Mouse (Mus musculus): ENCODE measurements around the gene Stk38.

The Stk38 gene

GRCm38 (mm10) chr17:28929369-28929768 lies 78.4 kb downstream of the Stk38 start:
- DNase-seq (ENCODE audit: low read depth in 1 of 2, low spot score in 2 of 2), result no peak

GRCm38 (mm10) chr17:28928004-28928403 lies 79.8 kb downstream of the Stk38 start:
- DNase-seq (ENCODE audit: low read depth in 1 of 2, low spot score in 2 of 2), result no peak

- no peak for DNase-seq (ENCODE audit: low read depth in 1 of 2, low spot score in 2 of 2)
Observed at GRCm38 (mm10) chr17:28926866-28927635, 80.7 kb downstream of the Stk38 start.

- peak in 1 of 2 experiments; percentile 52 for DNase-seq (ENCODE audit: low read depth in 1 of 2, low spot score in 2 of 2)
Observed at GRCm38 (mm10) chr17:28926380-28926779, 81.4 kb downstream of the Stk38 start.

GRCm38 (mm10) chr17:28924957-28925595 lies 82.7 kb downstream of the Stk38 start:
- no peak for DNase-seq (ENCODE audit: low read depth in 1 of 2, low spot score in 2 of 2)

- DNase-seq (ENCODE audit: low read depth in 1 of 2, low spot score in 2 of 2), result no peak
Observed at GRCm38 (mm10) chr17:28922096-28922495, 85.7 kb downstream of the Stk38 start.

GRCm38 (mm10) chr17:28921086-28921485 lies 86.7 kb downstream of the Stk38 start:
- no peak for DNase-seq (ENCODE audit: low read depth in 1 of 2, low spot score in 2 of 2)

All from monocyte, adult 2 months (primary cell).